Mouse (Mus musculus) erythroblast, embryonic 14.5 days (primary cell): ENCODE results near the gene Pimreg.

ENCODE experiments used
- GATA1 ChIP-seq: IDR thresholded peaks from 2 replicates; pipeline ENCODE4 v1.6.1; 2012; ENCODE audit warnings: low read length, inconsistent platforms, mixed read lengths
- TAL1 ChIP-seq: IDR thresholded peaks from 3 replicates; pipeline ENCODE4 v1.6.1; 2012; ENCODE audit warnings: low read length, inconsistent platforms, mixed read lengths

- no peak for TF ChIP-seq TAL1
- TF ChIP-seq GATA1 = no peak
Measured at GRCm38 (mm10) chr11:72044231-72044630, 2.4 kb downstream of the Pimreg start.
